Mouse (Mus musculus) right cerebral cortex, adult 2 months (tissue): ENCODE measurements around the gene Mcat.

ENCODE experiments used
- DNase-seq, 2 experiments: peaks; one replicate each; pipeline ENCODE4 v3.0.0; 2021 to 2022; ENCODE audit warnings: low spot score in 2 of 2

Mcat gene

GRCm38 (mm10) chr15:83563327-83563856 lies at the start of gene Mcat, which contains the start of gene Tspo:
Mcat (minus strand) TSS chr15:83563787.
Tspo (plus strand) TSS chr15:83563592.
- no peak for DNase-seq

GRCm38 (mm10) chr15:83607115-83607802 lies 43.7 kb upstream of the Mcat start:
- peak; percentile 58 to 62 for DNase-seq

GRCm38 (mm10) chr15:83606700-83607099 lies 43.1 kb upstream of the Mcat start:
- DNase-seq = no peak

- no peak for DNase-seq
These were observed 42.6 kb upstream of the Mcat start for GRCm38 (mm10) chr15:83606216-83606615.

- DNase-seq = no peak
These were observed 39.8 kb upstream of the Mcat start for GRCm38 (mm10) chr15:83603426-83603825.

GRCm38 (mm10) chr15:83603046-83603396 lies 39.4 kb upstream of the Mcat start:
- no peak for DNase-seq

GRCm38 (mm10) chr15:83602372-83603045 lies 38.9 kb upstream of the Mcat start:
- no peak for DNase-seq

GRCm38 (mm10) chr15:83601185-83601584 lies 37.6 kb upstream of the Mcat start:
- no peak for DNase-seq

- DNase-seq = no peak
These were observed 33.2 kb upstream of the Mcat start for GRCm38 (mm10) chr15:83596833-83597232.

GRCm38 (mm10) chr15:83595364-83595711 lies 31.8 kb upstream of the Mcat start:
- DNase-seq = peak in 1 of 2 experiments; percentile 27

- DNase-seq = peak; percentile 97 to 98
These were observed 31.2 kb upstream of the Mcat start, which contains the start of gene Ttll12 for GRCm38 (mm10) chr15:83594513-83595363. Ttll12 (minus strand) TSS chr15:83595157.

- DNase-seq = no peak
These were observed 30.3 kb upstream of the Mcat start for GRCm38 (mm10) chr15:83593702-83594512.

- no peak for DNase-seq
These were observed 29.6 kb upstream of the Mcat start for GRCm38 (mm10) chr15:83593189-83593585.

- no peak for DNase-seq
These were observed 28.9 kb upstream of the Mcat start for GRCm38 (mm10) chr15:83592260-83593188.

GRCm38 (mm10) chr15:83591758-83592157 lies 28.2 kb upstream of the Mcat start:
- no peak for DNase-seq

GRCm38 (mm10) chr15:83590841-83591240 lies 27.3 kb upstream of the Mcat start:
- no peak for DNase-seq

GRCm38 (mm10) chr15:83584741-83585220 lies 21.2 kb upstream of the Mcat start:
- DNase-seq = no peak

- DNase-seq = no peak
These were observed 20.0 kb upstream of the Mcat start for GRCm38 (mm10) chr15:83583419-83584156.

- no peak for DNase-seq
These were observed 19.3 kb upstream of the Mcat start for GRCm38 (mm10) chr15:83582931-83583330.
